Mouse (Mus musculus): ENCODE measurements around the gene P4hb.

- no peak for TF ChIP-seq CTCF (IDR thresholded peaks at IDR 0.05; ENCODE audit: borderline replicate concordance, control insufficient read depth, extremely low read depth, insufficient read depth, low read length, poor library complexity)
- no peak for TF ChIP-seq POLR2A (IDR thresholded peaks at IDR 0.05; ENCODE audit: control insufficient read depth, extremely low read depth, insufficient read depth, low read length, poor library complexity)
Observed at GRCm38 (mm10) chr11:120535804-120536203, 37.2 kb downstream of the P4hb start.

All from thymus, adult 2 months (tissue).